Mouse (Mus musculus) gastrocnemius, adult 18-20 months (tissue): ENCODE data around the gene Pcif1. TPM values are rescaled to one million over a fixed set of nuclear protein-coding genes. Genes with fewer than 3 reads are reported as not detected.
"Not testable (repeated sequence)": the region's sequence is repeated elsewhere in the genome, so short reads cannot be mapped to it uniquely, and the experiment has no call there.

Experiments used
- DNase-seq: peaks from one replicate; pipeline ENCODE4 v3.0.0; 2021; ENCODE audit warnings: low spot score
- total RNA-seq, 2 experiments: library from RNA; stranded (reverse); gene quantifications; 2 replicates each; pipeline ENCODE4 v1.2.3; 2021

Gene Pcif1
- total RNA-seq, 2 experiments from 2014 or later, result 26.3 to 28.6 TPM

DNA sequence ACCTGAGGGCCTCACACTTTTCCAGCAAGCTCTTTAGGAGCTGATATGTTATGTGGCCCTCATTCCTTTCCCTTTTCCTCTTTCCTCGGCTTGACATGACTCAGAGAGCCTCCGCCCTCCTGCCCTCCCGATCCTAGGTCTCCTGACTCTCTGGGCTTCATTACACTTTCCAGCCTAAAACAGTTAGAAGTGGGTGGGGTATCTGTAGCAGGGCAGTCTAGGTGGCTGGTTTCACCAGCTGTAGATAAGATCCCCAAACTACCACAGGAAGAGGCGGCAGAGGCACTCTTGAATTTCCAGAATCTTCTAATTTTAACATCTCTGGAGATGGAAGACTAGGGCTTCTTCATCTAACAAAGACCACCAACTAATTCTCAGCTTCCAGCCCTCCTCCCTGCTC lies 14.5 kb upstream of the Pcif1 start:
- DNase-seq, result no peak

DNA sequence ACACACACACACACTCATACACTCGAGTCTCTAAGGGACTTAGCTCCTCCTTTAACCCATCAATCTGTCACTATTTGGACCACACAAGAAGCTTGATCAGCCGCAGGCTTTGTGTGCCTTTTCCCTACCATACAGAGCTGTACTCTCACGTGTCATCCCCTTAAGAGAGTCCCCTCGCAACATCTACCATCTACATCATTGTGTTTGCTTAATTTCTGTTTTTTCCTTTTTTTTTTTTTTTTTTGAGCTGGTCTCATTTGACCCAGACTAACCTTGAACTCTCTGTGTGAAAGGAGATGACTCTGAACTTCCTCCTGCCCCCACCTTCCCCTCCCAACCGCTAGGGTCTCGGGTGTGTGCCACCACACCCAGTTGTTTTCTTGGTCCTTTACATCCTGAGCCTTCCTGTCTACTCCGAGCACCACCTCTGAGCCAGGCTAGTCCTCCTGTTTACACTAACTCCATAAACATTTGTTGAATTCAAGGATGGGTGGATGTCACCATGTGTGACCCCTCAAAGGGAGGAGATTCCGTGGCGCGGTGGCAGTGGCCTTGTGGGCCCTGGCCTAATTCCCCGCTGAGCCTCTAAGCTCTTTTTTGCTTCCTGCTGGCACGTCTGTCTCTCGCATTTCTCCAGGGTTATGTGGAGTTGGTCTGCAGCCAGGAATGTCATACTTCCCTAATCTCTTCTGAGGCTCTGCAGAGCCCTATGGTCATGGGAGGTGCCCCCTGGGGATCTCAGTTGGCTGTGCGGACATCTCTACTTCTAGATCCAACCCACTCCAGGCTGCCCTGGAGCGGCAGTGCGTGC lies 12.2 kb upstream of the Pcif1 start:
- no peak for DNase-seq

DNA sequence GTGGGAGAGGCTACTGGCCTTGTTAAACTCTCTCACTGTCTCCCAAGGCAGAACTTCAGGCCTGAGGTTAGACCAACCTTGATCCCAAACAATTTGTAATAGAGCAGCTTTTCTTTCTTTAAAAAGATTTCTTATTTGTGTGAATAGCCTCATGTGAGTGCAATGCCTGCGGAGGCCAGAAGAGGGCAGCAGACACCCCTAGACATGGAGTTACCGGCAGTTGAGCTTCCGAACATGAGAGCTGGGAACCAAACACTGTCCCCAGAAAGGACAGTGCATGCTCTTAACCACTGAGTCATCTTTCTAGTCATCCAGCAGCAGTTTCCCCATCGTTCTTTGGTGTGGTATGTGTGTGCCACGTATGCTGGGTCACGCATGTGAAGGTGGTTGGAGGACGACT lies 11.5 kb upstream of the Pcif1 start:
- no peak for DNase-seq

DNA sequence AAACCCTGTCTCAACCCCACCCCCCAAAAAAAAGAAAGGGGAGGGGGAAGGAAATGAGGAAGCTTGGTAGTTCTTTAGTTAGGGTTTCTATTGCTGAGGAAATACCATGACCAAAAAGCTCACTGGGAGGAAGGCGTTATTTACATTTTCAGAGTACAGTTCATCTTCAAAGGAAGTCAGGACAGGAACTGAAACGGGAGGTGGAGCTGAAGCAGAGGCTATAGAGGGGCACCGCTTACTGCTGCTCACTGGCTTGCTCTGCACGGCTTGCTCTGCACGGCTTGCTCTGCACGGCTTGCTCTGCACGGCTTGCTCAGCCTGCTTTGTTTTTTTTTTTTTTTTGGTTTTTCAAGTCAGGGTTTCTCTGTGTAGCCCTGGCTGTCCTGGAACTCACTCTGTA lies 10.6 kb upstream of the Pcif1 start:
- DNase-seq, result no peak

DNA sequence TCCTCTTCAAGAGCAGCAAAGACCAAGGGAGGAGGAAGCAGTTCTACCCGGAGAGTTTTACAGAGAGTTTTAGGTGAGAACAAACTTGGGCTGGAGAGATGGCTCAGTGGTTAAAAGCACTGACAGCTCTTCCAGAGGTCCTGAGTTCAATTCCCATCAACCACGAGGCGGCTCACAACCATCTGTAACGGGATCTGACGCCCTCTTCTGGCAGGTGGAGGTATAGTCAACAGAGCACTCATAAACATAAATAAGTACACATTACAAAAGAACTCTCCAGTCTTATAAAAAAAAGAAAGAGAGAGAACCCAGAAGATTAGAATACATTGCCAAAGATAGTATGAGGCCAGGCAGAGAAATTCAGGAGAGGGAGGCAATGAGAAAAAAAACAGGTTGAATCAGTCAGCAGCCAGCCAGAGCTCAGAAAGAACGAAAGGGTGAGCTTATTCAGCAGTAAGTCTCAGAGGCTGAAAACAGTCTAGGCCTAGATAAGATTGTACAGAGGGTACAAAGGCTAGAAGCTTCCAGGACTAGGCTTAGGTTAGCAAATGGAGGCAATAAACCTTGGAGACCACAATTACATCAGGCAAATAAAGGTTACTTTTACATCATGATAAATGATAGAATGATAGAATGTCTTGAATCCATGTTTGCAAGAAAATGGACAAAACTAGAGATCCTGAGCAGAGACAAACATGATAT lies 7.4 kb upstream of the Pcif1 start:
- no peak for DNase-seq

DNA sequence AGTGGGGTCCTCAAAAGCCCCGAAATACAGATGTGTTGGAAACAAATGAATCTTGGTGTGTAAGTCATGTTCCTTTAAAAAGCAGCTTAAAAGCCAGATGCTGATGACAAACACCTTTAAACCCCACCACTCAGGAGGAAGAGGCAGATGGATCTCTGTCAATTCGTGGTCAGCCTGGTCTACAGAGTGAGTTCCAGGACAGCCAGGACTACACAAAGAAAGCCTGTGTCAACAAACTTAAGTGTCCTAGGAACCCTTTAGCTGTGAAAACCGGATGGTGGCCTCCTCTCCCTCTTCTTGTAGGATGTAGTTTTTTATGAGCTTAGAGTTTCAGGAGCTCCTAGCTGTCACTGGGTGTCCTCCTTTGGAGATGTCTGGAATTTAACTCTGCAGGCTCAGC lies 5.5 kb upstream of the Pcif1 start:
- DNase-seq, result no peak

DNA sequence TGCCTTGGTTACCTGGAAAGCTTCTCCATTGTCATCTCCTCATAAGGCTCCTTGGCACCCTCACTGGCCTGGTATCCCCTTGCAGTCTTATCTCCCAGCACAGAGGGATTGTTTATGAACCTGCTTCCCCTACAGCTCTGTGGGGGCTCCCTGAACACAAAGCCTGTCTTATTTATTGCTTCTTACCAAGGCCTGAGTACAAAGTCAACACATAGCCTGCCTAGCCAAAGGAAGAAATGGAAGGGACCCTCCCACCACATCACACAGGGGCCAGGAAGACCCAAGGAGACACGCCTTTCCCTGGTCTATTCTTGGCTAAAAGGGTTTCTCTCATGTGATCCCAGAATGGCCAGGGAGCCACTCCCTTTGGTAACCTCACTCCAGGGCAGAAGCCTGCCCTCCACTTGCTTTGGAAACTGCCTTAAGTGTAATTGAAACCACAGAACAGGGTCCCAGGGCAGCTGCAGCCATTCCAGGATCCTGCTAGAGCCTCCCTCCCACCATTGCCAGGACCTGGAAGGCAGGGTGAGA lies 4.8 kb upstream of the Pcif1 start:
- DNase-seq, result peak; percentile 65

DNA sequence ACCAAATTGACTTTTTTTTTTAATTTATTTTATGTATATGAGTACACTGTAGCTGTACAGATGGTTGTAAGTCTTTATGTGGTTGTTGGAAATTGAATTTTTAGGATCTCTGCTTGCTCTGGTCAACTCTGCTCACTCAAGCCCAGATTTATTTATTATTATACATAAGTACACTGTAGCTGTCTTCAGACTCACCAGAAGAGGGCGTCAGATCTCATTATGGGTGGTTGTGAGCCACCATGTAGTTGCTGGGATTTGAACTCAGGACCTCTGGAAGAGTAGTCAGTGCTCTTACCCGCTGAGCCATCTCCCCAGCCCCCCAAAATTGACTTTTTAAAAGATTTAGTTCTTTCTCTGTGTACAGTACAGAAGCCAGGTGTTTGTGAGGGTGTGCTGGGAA lies 3.5 kb upstream of the Pcif1 start:
- DNase-seq, result not testable (repeated sequence)

DNA sequence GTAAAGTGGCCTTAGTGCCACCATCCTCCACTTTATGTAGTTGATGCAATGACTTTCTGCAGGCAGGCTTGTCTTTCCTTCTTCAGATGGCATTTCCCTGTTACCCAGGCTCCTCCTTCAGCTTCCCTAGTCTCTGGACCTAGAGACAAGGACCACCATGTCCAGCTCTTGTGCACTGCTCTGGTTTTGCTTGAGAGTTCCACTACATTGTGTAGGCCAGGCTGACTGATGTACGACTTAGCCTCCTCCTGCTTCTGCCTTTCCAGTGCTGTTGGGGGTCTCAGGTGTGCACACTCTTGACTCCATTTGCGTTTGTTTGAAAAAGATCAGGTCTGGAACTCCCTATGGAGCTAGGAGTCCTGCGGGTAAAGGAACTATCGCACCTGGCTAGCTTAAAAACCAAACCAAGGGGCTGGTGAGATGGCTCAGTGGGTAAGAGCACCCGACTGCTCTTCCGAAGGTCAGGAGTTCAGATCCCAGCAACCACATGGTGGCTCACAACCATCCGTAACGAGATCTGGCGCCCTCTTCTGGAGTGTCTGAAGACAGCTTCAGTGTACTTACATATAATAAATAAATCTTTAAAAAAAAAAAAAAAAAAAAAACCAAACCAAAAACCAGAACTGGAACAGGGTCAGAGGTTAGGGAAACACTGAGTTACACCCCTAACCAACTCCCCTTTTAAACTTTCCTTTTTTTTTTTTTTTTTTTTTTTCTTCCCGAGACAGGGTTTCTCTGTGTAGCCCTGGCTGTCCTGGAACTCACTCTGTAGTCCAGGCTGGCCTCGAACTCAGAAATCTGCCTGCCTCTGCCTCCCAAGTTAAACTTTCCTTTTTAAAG lies 1.5 kb upstream of the Pcif1 start:
- not testable (repeated sequence) for DNase-seq

DNA sequence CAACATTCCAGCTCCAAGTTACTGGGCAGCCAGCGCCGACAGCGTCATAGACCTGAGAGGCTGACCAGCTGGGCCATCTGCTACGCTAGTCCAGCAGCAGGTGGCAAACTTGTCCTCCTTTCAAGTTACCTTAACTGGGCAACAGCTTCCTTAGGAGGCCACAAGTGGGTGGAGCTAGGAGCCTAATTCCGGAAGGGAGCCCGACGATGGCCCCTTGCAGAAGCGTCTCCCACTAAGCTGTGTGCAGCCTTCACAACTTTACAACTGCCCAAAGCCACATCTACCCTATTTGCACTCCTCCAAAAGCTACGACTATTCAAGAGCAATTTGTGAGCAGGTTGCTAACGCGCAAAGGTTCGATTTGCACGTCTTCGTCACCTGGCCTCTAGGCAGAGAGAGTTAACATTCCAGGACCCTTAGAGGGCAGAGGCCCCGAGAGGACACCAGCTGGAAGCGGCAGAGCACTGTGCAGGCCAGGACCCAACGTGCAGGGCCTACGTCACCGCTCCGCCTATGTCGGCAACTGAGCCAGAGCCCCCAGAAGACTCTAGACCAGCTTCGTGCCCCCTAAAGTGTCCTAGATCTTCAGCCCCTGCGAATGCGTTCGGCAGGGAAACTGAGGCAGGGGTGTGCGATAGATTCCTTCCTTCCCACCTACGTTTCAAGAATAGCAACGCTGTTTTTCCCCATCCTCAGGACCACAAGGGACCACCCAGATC lies 436 bp upstream of the Pcif1 start:
- DNase-seq, result peak; percentile 85

DNA sequence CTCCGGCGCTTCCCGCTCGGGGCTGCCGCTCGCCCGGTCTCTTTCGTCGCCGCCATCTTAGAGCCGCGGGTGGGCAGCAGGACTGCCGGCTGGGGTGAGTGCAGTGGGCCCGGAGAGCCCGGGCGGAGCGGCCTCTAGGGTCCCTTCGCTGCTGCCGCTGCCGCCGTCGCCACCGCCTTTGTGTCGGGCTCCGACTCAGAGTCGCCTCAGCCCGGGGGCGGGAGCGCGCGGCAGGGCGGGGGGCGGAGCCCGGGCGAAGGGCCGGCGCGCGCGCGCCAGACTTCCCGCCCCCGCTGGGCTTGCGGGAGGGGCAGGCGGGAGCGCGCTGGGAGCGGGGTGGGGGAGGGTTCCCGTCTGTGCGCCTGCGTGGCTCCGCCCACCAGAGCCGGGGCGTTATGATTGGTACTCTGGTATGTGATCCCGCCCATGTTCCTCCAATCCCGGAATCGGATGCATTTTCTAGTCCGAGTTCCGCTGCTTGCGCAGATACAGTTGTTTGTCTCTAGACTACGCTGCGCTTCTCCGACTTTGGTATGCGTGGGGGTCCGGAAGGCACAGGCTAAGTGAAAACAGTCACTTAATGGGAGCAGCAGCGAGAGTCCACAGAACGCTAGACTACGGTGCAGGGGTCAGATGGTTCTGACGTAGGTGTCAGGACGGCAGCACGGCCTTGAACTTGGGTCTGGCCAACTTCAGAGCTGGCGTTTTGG lies 619 bp downstream of the Pcif1 start:
- DNase-seq, result peak; percentile 93

DNA sequence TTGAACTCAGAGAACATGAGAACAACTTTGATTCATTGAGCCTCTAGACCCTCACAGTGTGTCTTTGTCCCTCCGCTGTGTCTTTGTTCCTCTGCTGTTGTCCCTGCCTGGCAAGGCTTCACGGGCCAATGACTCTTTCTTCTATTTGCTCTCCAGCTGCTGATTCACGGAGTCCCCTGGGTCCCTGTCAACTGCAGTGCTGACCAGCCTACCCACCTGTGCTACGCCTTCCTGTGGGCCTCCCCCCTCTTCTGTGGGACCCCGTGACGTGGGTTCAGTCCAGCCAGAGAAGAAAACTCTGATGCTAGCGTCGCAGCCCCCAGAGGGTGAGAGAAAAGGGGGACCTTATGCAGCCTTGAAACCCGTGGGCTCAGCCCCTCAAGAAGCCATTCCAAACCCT lies 3.5 kb downstream of the Pcif1 start:
- DNase-seq, result no peak

DNA sequence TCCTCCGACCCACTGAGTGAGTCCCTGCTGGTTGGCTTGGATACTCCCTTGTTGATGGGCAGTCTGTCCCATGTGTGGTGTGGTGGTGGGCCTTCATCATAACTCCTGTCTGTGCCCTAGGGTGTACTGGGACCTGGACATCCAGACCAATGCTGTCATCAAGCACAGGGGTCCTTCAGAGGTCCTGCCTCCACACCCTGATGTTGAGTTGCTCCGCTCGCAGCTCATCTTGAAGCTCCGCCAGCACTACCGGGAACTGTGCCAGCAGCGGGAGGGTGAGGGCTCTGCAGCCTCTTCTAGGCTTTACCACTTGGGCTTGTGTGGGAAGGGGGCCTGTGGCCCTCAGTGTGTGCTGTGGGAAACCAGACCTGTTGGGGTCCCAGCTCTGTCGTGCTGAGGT lies 6.7 kb downstream of the Pcif1 start:
- peak; percentile 82 for DNase-seq

DNA sequence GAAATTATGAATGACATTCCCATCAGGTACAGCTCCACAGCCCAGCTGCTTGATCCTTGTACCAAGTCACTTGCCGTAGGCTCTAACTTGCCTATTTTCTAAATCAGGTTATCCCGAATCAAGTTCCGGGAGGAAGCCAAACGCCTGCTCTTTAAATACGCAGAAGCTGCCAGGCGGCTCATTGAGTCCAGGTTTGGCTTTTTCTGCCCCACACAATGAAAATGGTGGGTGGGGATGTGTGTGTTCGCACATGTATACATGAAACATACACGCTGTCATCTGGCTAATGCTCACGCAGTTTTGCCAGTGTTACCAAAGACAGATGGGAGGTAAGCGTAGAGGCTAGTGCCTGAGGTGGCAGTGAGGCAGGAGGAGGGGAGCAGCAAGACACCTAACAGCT lies 7.5 kb downstream of the Pcif1 start:
- DNase-seq, result no peak

DNA sequence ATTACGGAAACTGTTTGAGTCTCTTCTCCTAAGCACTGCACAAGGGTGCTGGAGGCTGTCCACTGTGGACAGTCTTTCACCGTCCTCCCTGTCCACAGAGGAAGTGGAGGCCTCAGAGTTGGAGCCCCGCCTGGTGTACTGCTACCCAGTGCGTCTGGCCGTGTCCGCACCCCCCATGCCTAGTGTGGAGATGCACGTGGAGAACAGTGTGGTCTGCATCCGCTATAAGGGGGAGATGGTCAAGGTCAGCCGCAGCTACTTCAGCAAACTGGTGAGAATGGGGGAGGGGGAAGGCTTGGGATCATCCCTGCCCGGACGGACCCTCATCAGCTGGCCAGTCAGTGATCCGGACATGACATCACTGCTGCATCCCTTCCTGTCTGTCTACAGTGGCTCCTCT lies 9.9 kb downstream of the Pcif1 start:
- DNase-seq, result no peak

DNA sequence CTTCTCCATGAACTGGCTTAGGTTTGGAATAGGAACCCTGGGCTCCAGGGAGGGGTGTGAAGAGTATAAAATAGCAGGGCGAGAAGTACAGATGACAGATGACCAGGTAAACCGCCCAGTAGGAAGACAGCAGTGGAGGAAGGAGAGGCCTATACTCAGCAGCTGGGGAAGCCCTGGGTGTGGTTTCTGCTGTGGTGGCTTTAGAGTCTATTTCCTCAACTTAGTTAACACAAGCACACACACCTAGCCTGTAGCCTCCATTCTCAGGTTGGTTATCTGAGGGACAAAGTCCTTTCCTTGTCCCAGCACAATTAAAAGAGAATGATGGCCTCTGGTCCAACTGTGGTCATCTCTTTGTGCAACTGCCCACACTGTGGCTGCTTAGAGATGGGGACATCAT lies 10.9 kb downstream of the Pcif1 start:
- no peak for DNase-seq

DNA sequence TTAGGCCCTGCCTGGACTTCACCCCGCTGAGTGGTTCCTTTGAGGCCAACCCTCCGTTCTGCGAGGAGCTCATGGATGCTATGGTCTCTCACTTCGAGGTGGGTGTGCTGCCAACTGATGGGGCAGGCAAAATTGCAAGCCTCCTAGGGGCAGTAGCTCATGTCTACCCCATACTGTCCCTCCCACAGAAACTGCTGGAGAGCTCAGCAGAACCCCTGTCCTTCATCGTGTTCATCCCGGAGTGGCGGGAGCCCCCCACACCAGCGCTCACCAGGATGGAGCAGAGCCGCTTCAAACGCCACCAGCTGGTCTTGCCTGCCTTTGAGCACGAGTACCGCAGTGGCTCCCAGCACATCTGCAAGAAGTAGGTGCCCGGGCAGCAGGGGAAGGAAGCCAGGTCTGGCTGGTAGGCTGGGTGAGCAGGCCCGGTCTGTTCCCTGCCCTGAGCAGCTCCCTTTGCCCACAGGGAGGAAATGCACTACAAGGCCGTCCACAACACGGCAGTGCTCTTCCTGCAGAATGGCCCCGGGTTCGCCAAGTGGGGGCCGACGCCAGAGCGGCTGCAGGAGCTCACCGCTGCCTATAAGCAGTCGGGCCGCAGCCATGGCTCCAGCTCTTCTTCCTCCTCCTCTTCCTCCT lies 11.4 kb downstream of the Pcif1 start:
- no peak for DNase-seq

DNA sequence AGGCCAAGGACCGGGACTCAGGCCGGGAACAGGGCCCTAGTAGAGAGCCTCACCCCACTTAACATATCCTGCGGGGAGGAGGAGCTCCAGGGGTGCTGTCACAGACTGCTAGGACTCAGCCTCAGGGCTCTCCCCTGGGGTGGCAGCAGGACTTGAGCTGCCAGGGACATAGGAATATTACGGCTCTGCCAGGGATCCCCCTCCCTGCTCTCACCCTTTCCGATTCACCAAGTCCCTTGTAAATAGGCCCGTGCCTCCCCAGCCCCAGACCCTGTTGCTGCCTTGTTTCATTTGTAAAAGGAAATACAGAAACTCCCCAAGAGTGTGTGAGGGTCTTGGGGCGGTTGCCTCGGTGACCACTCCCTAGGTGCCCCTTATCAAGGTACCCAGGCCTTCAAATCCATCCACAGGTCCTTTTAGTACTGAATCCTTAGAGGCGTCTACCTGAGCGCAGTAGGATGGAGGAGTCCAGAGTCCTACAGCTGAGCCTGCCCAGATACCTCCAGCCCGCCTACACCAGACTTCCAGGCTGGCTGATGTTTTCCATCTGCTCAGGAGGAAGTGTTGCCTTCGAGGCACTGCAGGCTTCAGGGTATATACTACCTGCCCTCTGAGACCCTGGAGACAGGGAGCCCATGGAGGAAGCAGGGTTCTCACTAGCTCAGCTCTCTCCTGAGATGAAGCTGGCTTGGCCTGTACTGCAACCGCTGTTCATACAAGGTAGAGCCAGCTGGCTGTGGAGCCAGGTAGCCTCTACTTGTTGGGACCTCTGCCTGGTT lies 12.1 kb downstream of the Pcif1 start:
- no peak for DNase-seq
